Mouse (Mus musculus): ENCODE data around the gene Sh3rf3.

- TF ChIP-seq CTCF (IDR thresholded peaks at IDR 0.05; ENCODE audit: extremely low read depth, insufficient read depth, insufficient read length, insufficient replicate concordance) (no peak), POLR2A (IDR thresholded peaks at IDR 0.05; ENCODE audit: low read depth, low read length) (no peak)
Observed at GRCm38 (mm10) chr10:58943661-58944400, 130.7 kb downstream of the Sh3rf3 start.

Data from spleen, adult 2 months (tissue).